Mouse (Mus musculus) CH12.LX (cell line): ENCODE results near the gene Cdh4. TPM values are rescaled to one million over a fixed set of nuclear protein-coding genes. Genes with fewer than 3 reads are reported as not detected.

Experiments
- DNase-seq: peaks from one replicate; pipeline ENCODE4 v3.0.0-alpha.2; 2013; ENCODE audit errors: extremely low read depth
- H3K27ac ChIP-seq: 2 replicates; pipeline ENCODE4 v1.5.1; 2012; ENCODE audit warnings: low read depth, mild to moderate bottlenecking, control low read depth, moderate library complexity; ENCODE audit not compliant: insufficient read depth
- H3K27me3 ChIP-seq: replicated peaks from 2 replicates; pipeline ENCODE3; 2012; ENCODE audit warnings: inconsistent platforms
- H3K36me3 ChIP-seq, 2 experiments: replicated peaks in 1 of 2; 2 replicates each; pipeline versions ENCODE3 to v1.6.1; 2012; ENCODE audit warnings: inconsistent platforms in 1 of 2, low read length in 1 of 2, mild to moderate bottlenecking in 1 of 2, mixed read lengths in 1 of 2, moderate library complexity in 1 of 2; ENCODE audit not compliant: control insufficient read depth in 1 of 2, insufficient read depth in 1 of 2
- H3K4me1 ChIP-seq, 2 experiments: 2 replicates each; pipeline ENCODE4 v1.6.1; 2012; ENCODE audit warnings: inconsistent platforms in 1 of 2, moderate library complexity in 1 of 2; ENCODE audit not compliant: insufficient read depth in 2 of 2, control insufficient read depth in 1 of 2
- H3K4me2 ChIP-seq: 2 replicates; pipeline ENCODE4 v1.6.1; 2012; ENCODE audit warnings: low read depth, mild to moderate bottlenecking, control low read depth; ENCODE audit not compliant: poor library complexity, insufficient read depth, severe bottlenecking
- H3K4me3 ChIP-seq, 3 experiments: fragments of 150-350 bp in 1 of 3; sonication (generic) in 1 of 3; replicated peaks in 1 of 3; 2 replicates each; pipeline versions ENCODE3 to v1.5.1; 2011 to 2012; ENCODE audit warnings: low read depth in 2 of 3, low read length in 2 of 3, mild to moderate bottlenecking in 2 of 3, moderate library complexity in 2 of 3, control low read depth in 1 of 3, improper control_type of control experiment in 1 of 3, inconsistent platforms in 1 of 3, mixed read lengths in 1 of 3; ENCODE audit not compliant: poor library complexity in 1 of 3
- H3K79me2 ChIP-seq: replicated peaks from 2 replicates; pipeline ENCODE4 v1.6.1; 2012; ENCODE audit warnings: mild to moderate bottlenecking, moderate library complexity; ENCODE audit not compliant: control insufficient read depth, poor library complexity, insufficient read depth, severe bottlenecking; ENCODE audit errors: extremely low read depth
- H3K9ac ChIP-seq: 2 replicates; pipeline ENCODE4 v1.6.1; 2012; ENCODE audit warnings: low read depth, mild to moderate bottlenecking, control low read depth, moderate library complexity; ENCODE audit not compliant: insufficient read depth
- H3K9me3 ChIP-seq: replicated peaks from 2 replicates; pipeline ENCODE3; 2012; ENCODE audit warnings: low read length, inconsistent platforms, mixed read lengths
- BHLHE40 ChIP-seq: IDR thresholded peaks from 2 replicates; pipeline ENCODE4 v1.6.1; 2011; ENCODE audit warnings: mild to moderate bottlenecking, low read depth, low read length, improper control_type of control experiment
- CHD1 ChIP-seq: IDR thresholded peaks from 2 replicates; pipeline ENCODE4 v1.6.1; 2012; ENCODE audit warnings: low read depth, low read length, improper control_type of control experiment, inconsistent platforms
- CHD2 ChIP-seq: IDR thresholded peaks from 2 replicates; pipeline ENCODE4 v1.6.1; 2011; ENCODE audit warnings: low read length, improper control_type of control experiment
- E2F4 ChIP-seq: IDR thresholded peaks from 2 replicates; pipeline ENCODE4 v1.6.1; 2011; ENCODE audit warnings: low read depth, low read length, improper control_type of control experiment; ENCODE audit not compliant: insufficient replicate concordance
- ELF1 ChIP-seq: IDR thresholded peaks from 2 replicates; pipeline ENCODE4 v1.6.1; 2014; ENCODE audit warnings: low read depth, mild to moderate bottlenecking, inconsistent platforms, low read length, improper control_type of control experiment
- ETS1 ChIP-seq: conservative IDR thresholded peaks from 2 replicates; pipeline ENCODE4 v1.6.1; 2012; ENCODE audit warnings: low read depth, mild to moderate bottlenecking, inconsistent platforms, low read length, improper control_type of control experiment, moderate library complexity
- GABPA ChIP-seq: IDR thresholded peaks from 2 replicates; pipeline ENCODE4 v1.6.1; 2012; ENCODE audit warnings: low read depth, low read length, improper control_type of control experiment, inconsistent platforms; ENCODE audit not compliant: insufficient replicate concordance
- HCFC1 ChIP-seq: IDR thresholded peaks from 2 replicates; pipeline ENCODE4 v1.6.1; 2012; ENCODE audit warnings: low read depth, mild to moderate bottlenecking, inconsistent platforms, low read length, improper control_type of control experiment
- JUN ChIP-seq: IDR thresholded peaks from 2 replicates; pipeline ENCODE4 v1.6.1; 2011; ENCODE audit warnings: low read depth, mild to moderate bottlenecking, low read length, improper control_type of control experiment, moderate library complexity; ENCODE audit not compliant: insufficient read depth
- JUND ChIP-seq: conservative IDR thresholded peaks from 2 replicates; pipeline ENCODE4 v1.6.1; 2011; ENCODE audit warnings: low read depth, low read length, improper control_type of control experiment
- MAFK ChIP-seq: IDR thresholded peaks from 2 replicates; pipeline ENCODE4 v1.6.1; 2011; ENCODE audit warnings: low read length, improper control_type of control experiment; ENCODE audit not compliant: insufficient replicate concordance
- MAX ChIP-seq: IDR thresholded peaks from 2 replicates; pipeline ENCODE4 v1.6.1; 2011; ENCODE audit warnings: low read length, improper control_type of control experiment
- MXI1 ChIP-seq: IDR thresholded peaks from 2 replicates; pipeline ENCODE4 v1.6.1; 2011; ENCODE audit warnings: mild to moderate bottlenecking, low read depth, low read length, improper control_type of control experiment
- MYC ChIP-seq: IDR thresholded peaks from 2 replicates; pipeline ENCODE4 v1.6.1; 2011; ENCODE audit warnings: low read depth, mild to moderate bottlenecking, improper control_type of control experiment, low read length
- NELFE ChIP-seq: IDR thresholded peaks from 2 replicates; pipeline ENCODE4 v1.6.1; 2011; ENCODE audit warnings: low read depth, low read length, improper control_type of control experiment
- NRF1 ChIP-seq: IDR thresholded peaks from 2 replicates; pipeline ENCODE4 v1.6.1; 2014; ENCODE audit warnings: low read depth, mild to moderate bottlenecking, inconsistent platforms, low read length, improper control_type of control experiment, moderate library complexity
- PAX5 ChIP-seq: IDR thresholded peaks from 2 replicates; pipeline ENCODE4 v1.6.1; 2012; ENCODE audit warnings: low read length, inconsistent platforms, mixed read lengths
- POLR2AphosphoS2 ChIP-seq: IDR thresholded peaks from 2 replicates; pipeline ENCODE4 v1.6.1; 2011; ENCODE audit warnings: low read depth, low read length, improper control_type of control experiment
- RCOR1 ChIP-seq: conservative IDR thresholded peaks from 2 replicates; pipeline ENCODE4 v1.6.1; 2012; ENCODE audit warnings: low read depth, mild to moderate bottlenecking, inconsistent platforms, low read length, improper control_type of control experiment
- SIN3A ChIP-seq: IDR thresholded peaks from 2 replicates; pipeline ENCODE4 v1.6.1; 2012; ENCODE audit warnings: low read length, improper control_type of control experiment, inconsistent platforms
- SMC3 ChIP-seq: IDR thresholded peaks from 2 replicates; pipeline ENCODE4 v1.6.1; 2011; ENCODE audit warnings: low read depth, low read length, improper control_type of control experiment
- UBTF ChIP-seq: IDR thresholded peaks from 2 replicates; pipeline ENCODE4 v1.6.1; 2012; ENCODE audit warnings: low read depth, mild to moderate bottlenecking, inconsistent platforms, low read length, improper control_type of control experiment, moderate library complexity
- USF1 ChIP-seq: IDR thresholded peaks from 2 replicates; pipeline ENCODE4 v1.6.1; 2014; ENCODE audit warnings: low read depth, mild to moderate bottlenecking, inconsistent platforms, low read length, improper control_type of control experiment
- USF2 ChIP-seq: conservative IDR thresholded peaks from 2 replicates; pipeline ENCODE4 v1.6.1; 2011; ENCODE audit warnings: low read depth, low read length, improper control_type of control experiment
- ZMIZ1 ChIP-seq: IDR thresholded peaks from 2 replicates; pipeline ENCODE4 v1.6.1; 2012; ENCODE audit warnings: low read depth, mild to moderate bottlenecking, inconsistent platforms, low read length, improper control_type of control experiment
- dilution Hi-C: fragments of 300-500 bp; cut with MboI; formaldehyde crosslinking; loops from 2 replicates; pipeline ENCODE4 v1.14.3; 2020; ENCODE audit warnings: low sequenced_read_pairs; ENCODE audit not compliant: extremely low pct_unique_long_range_greater_than_20kb, extremely low pct_ligation_motif_present
- in situ Hi-C: fragments of 300-500 bp; cut with MboI; formaldehyde crosslinking; loops from 3 replicates; pipeline ENCODE4 v1.14.3; 2019; ENCODE audit warnings: low sequenced_read_pairs, low pct_ligation_motif_present, low pct_unique_long_range_greater_than_20kb, mixed read lengths
- polyA plus RNA-seq: library from polyadenylated mRNA; unstranded; fragments of >175 nt; gene quantifications from 2 replicates; pipeline ENCODE4 v1.2.1, GENCODE M21; 2012; ENCODE audit warnings: low read depth; ENCODE audit not compliant: insufficient read length
- total RNA-seq, 2 experiments: library from RNA; depleted of rRNA; stranded (reverse); fragments of 300-350 nt in 1 of 2; fragments of >200 nt in 1 of 2; gene quantifications; 2 replicates each; pipeline ENCODE4 v1.2.3; 2012 to 2014

The Cdh4 gene
- total and polyA plus RNA-seq, 3 experiments = not detected

DNA sequence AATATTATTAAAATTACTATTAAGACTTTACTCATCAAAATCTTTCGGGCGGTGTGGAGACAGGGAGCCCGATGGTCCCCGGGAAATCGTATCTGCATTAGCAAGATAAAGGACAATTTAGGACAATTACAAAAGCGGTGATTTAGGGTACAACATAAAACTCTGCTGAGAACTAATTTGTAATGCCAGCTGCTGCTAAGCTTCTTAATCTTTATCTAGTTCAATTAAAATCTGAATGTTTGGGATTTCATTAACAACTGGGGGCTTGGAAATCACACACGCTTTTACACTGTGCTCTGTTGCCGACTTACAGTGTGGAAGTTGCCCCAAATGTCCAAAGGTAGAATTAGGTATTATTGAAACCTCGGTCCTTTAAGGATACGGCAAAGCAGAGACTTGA, 39.1 kb downstream of the Cdh4 start:
- Histone ChIP-seq H3K27ac (no peak overlapping the region), H3K79me2 (no peaks in the 10 kb centered on the region), H3K4me2 (no peak overlapping the region), H3K4me3 (no peak overlapping the region), H3K9me3 (peaks cover 85% of the 10 kb centered on the region), H3K36me3 (no peaks in the 10 kb centered on the region), H3K27me3 (no peaks in the 10 kb centered on the region), H3K4me1 (no peaks in the 10 kb centered on the region), H3K9ac (no peak overlapping the region)
- DNase-seq = no peak
- in situ Hi-C loops (no loop called here), dilution Hi-C loops (no loop called here)
- TF ChIP-seq JUND (no peak), PAX5 (no peak), E2F4 (no peak), ETS1 (no peak), POLR2AphosphoS2 (no peak), MXI1 (no peak), RCOR1 (no peak), SIN3A (no peak), GABPA (no peak), HCFC1 (no peak)

DNA sequence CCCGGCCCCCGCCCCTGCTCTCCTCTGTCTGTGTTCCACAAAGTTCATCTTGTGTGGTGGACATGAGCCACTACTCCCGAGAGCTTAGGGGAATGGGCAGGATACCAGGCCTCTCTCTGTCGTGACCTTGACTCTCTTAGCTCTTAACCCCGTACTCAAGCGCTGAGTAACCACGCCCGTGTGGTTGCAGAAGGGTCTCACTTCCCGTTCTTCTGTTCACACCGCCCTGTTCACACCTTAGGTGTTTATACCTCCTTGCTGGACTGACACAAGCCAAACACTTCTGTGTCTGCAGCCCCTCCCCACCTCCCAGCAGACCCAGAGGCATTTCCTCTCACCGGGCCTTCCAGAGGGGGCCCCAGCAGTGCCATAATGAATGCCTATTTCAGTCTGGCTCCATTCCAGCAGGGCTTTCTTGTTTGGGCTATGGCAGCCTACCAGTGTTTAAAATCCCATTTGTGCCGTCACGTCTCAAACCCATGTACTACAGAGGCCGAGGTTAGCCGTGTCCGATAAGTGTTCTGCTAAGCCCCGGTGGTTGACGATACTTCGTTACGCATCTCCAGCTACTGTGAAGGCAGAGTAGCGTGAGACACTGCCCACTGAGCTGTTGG, 46.4 kb downstream of the Cdh4 start:
- H3K27ac ChIP-seq = no peak overlapping the region
- no peaks in the 10 kb centered on the region for H3K27me3 ChIP-seq
- H3K4me2 ChIP-seq = no peak overlapping the region
- no peaks in the 10 kb centered on the region for H3K4me1 ChIP-seq
- dilution Hi-C loops (no loop called here), in situ Hi-C loops (no loop called here)
- TF ChIP-seq SIN3A (no peak), USF2 (no peak), USF1 (no peak), PAX5 (no peak), MYC (no peak), UBTF (no peak), CHD1 (no peak), ELF1 (no peak), MAX (no peak), MAFK (no peak), ZMIZ1 (no peak), NRF1 (no peak), NELFE (no peak), SMC3 (no peak), RCOR1 (no peak), CHD2 (no peak), BHLHE40 (no peak), JUN (no peak)
- H3K79me2 ChIP-seq = no peaks in the 10 kb centered on the region
- no peak overlapping the region for H3K9ac ChIP-seq
- H3K36me3 ChIP-seq = no peaks in the 10 kb centered on the region
- H3K9me3 ChIP-seq = peaks cover 92% of the 10 kb centered on the region
- no peak overlapping the region for H3K4me3 ChIP-seq
- DNase-seq = no peak
